In genomic region chr9:67058366-67058765, GRCm38 (mm10) we compare ENCODE assay signal across 14 mouse cellular contexts. TPM values are rescaled to one million over a fixed set of nuclear protein-coding genes. Genes with fewer than 3 reads are reported as not detected.
DNase-seq lines count a peak whose midpoint lies in the region; ATAC-seq lines count a peak whose summit lies in the region.
"Had no signal": no experiment of that assay in that cellular context is flagged by ENCODE, and none has a peak within 500 bp of the region (broad histone marks: within the 10 kb centered on the region; RNA-seq: fewer than 3 reads in every experiment).

No protein-coding gene starts in this region.

- H3K27me3 ChIP-seq in heart, embryonic 12.5 days (replicated peaks), result no peaks in the 10 kb centered on the region
- no peaks in the 10 kb centered on the region for H3K27me3 ChIP-seq in kidney, embryonic 14.5 days (ENCODE audit: control insufficient read depth, insufficient read depth, low read length)
- no peaks in the 10 kb centered on the region for H3K27me3 ChIP-seq in embryonic facial prominence, embryonic 15.5 days

- H3K27ac ChIP-seq in heart, embryonic 12.5 days (ENCODE audit: poor library complexity, severe bottlenecking), result 0 out of 2 replicates have a peak overlapping the region, but pooled peaks have one; percentile 25
- no peak overlapping the region for H3K27ac ChIP-seq in kidney, embryonic 14.5 days (ENCODE audit: low read depth, low read length)
- 0 out of 2 replicates have a peak overlapping the region, but pooled peaks have one; percentile 60 for H3K27ac ChIP-seq in embryonic facial prominence, embryonic 15.5 days (replicated peaks)

- DNase-seq in heart, adult 18-20 months, result no peak
- peak; percentile 28 to 44 for DNase-seq in kidney, postnatal 4 days
- DNase-seq in layer of hippocampus, postnatal 14 days (ENCODE audit: low spot score in 2 of 2), result peak; percentile 62 to 82
- DNase-seq in cerebellum, adult 8-10 months, result no peak
- DNase-seq: adrenal gland, postnatal 10 days; cerebellum, adult 11 months; liver had no signal

- no peak overlapping the region for H3K9ac ChIP-seq in heart, embryonic 12.5 days
- no peak overlapping the region for H3K9ac ChIP-seq in kidney, embryonic 14.5 days (ENCODE audit: low read depth, low read length)
- no peak overlapping the region for H3K9ac ChIP-seq in embryonic facial prominence, embryonic 15.5 days

- H3K9me3 ChIP-seq in heart, embryonic 12.5 days (replicated peaks), result no peaks in the 10 kb centered on the region
- H3K9me3 ChIP-seq in kidney, embryonic 14.5 days (ENCODE audit: control insufficient read depth, low read length), result no peaks in the 10 kb centered on the region
- H3K9me3 ChIP-seq in embryonic facial prominence, embryonic 15.5 days (replicated peaks), result no peaks in the 10 kb centered on the region

- H3K4me3 ChIP-seq in heart, embryonic 12.5 days, result no peak overlapping the region
- no peak overlapping the region for H3K4me3 ChIP-seq in kidney, embryonic 14.5 days (ENCODE audit: low read length)
- no peak overlapping the region for H3K4me3 ChIP-seq in embryonic facial prominence, embryonic 15.5 days (replicated peaks)
- H3K4me3 ChIP-seq: myocyte had no signal

- H3K36me3 ChIP-seq in heart, embryonic 12.5 days, result no peaks in the 10 kb centered on the region
- H3K36me3 ChIP-seq in kidney, embryonic 14.5 days (ENCODE audit: control insufficient read depth, insufficient read depth, low read length), result no peaks in the 10 kb centered on the region
- no peaks in the 10 kb centered on the region for H3K36me3 ChIP-seq in embryonic facial prominence, embryonic 15.5 days

- peaks cover 19% of the 10 kb centered on the region for H3K4me1 ChIP-seq in heart, embryonic 12.5 days (replicated peaks)
- H3K4me1 ChIP-seq in kidney, embryonic 14.5 days (ENCODE audit: control insufficient read depth, insufficient read depth, low read length), result no peaks in the 10 kb centered on the region
- peaks cover 8% of the 10 kb centered on the region; the same call in 1 of the 2 replicates for H3K4me1 ChIP-seq in embryonic facial prominence, embryonic 15.5 days

- ATAC-seq in heart, embryonic 12.5 days (ENCODE audit: insufficient number of reproducible peaks, low FRiP score), result no peak
- no peak for ATAC-seq in kidney, embryonic 14.5 days (ENCODE audit: low FRiP score, low TSS enrichment)
- peak; percentile 47; the same call in 1 of the 2 replicates for ATAC-seq in embryonic facial prominence, embryonic 15.5 days (ENCODE audit: insufficient number of reproducible peaks, low FRiP score, low TSS enrichment, low read depth)
- no peak for ATAC-seq in megakaryocyte progenitor cell, adult 5-6 weeks (replicated peaks; ENCODE audit: poor library complexity)
- ATAC-seq: CD4-positive, CD25-positive, alpha-beta regulatory T cell, adult 4 months; intestine, postnatal 0 days had no signal

- 73% methylated on average over 6 of the region's 6 CpGs for WGBS in heart, embryonic 12.5 days
- WGBS in kidney, embryonic 14.5 days, result 62% methylated on average over 6 of the region's 6 CpGs
- 34% methylated on average over 6 of the region's 6 CpGs for WGBS in embryonic facial prominence, embryonic 15.5 days

- H3K4me2 ChIP-seq in heart, embryonic 12.5 days, result no peak overlapping the region
- H3K4me2 ChIP-seq in kidney, embryonic 14.5 days (replicated peaks; ENCODE audit: low read depth, low read length), result no peak overlapping the region
- H3K4me2 ChIP-seq in embryonic facial prominence, embryonic 15.5 days (replicated peaks), result no peak overlapping the region

RNA-seq across cellular contexts. Expression of gene Tpm1, which starts 9.2 kb away (rescaled TPM):
- 4,565 and 4,650 TPM in 2 replicates for polyA plus RNA-seq in heart, embryonic 12.5 days (2016; fragmentation: Nextera tagmentation; extraction: Ambion mirVana)
- total RNA-seq in heart, adult 18-20 months (2021), result over 10,000 TPM in 1 of 2 experiments, 1,000 to 10,000 TPM in 1; 9,705 to 11,464 TPM
- polyA plus RNA-seq in kidney, embryonic 14.5 days (2014; fragmentation: Nextera tagmentation; extraction: Ambion mirVana), result 395 and 422 TPM in 2 replicates
- polyA plus RNA-seq in embryonic facial prominence, embryonic 15.5 days (2015; fragmentation: Nextera tagmentation; extraction: Ambion mirVana), result 870 and 880 TPM in 2 replicates
- total RNA-seq in layer of hippocampus, postnatal 14 days (2021), result 100 to 1,000 TPM; 230 to 252 TPM
- 33.1 and 43.8 TPM in 2 replicates for total RNA-seq in megakaryocyte progenitor cell, adult 5-6 weeks (2015)
- 47.0 and 50.4 TPM in 2 replicates for total RNA-seq in megakaryocyte progenitor cell, adult 5-6 weeks (2017)

Comparison
In these comparisons a context has a peak if more than half of its experiments do, and no peak if none do; other contexts are left out.
1. DNase-seq: peak in kidney, postnatal 4 days (2 of 2) and layer of hippocampus, postnatal 14 days (2 of 2); none in heart, adult 18-20 months (0 of 2) and cerebellum, adult 8-10 months (single experiment).
2. RNA of gene Tpm1, which starts 9.2 kb away (total RNA-seq): 9,705 to 11,464 TPM in heart, adult 18-20 months; 230 to 252 TPM in layer of hippocampus, postnatal 14 days and 33.1 to 50.4 TPM in megakaryocyte progenitor cell, adult 5-6 weeks; every median in the first group is over 10 times any median in the second.